Mouse (Mus musculus) retina, postnatal 7 days (tissue): ENCODE measurements around the gene Fgfr2.

Experiments used
- DNase-seq: peaks from one replicate; pipeline ENCODE4 v3.0.0-alpha.2; 2012; ENCODE audit warnings: low read depth, low spot score

Fgfr2 gene

DNA sequence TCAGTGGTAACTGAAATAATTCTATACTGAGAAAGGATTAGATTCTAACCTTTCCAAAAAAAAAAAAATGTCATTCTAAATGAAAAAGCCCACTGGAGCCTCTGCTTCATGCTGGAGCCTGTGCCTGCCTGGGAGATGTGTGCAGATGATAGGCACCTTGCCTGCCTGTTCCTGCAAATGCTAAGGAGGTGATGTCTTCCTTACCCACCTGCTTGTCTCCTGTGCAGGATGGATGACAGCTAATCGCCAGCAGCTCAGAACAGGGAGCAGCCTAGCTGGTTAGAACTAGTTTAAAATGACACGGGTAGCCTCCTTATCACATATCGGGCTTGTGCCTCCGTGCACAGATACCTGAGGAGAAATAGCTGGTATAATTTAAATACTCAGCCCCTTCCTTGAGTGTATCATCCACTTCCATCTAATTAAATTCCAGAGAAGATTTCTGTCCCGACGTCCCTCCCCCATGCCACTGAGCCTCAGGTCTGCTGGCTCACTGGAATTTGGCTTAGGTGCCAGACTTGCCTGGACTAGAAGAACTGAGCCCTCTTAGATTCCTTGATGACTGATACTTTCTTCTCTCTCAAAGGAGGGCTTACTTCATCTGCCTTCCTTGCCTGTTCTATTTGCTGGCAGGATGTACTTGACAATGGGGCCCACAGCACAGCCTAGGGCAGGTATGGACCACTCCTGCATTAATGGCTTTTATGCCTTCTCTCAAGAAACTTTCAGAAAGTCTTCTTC lies 2782.6 kb downstream of the Fgfr2 start:
- DNase-seq = no peak

DNA sequence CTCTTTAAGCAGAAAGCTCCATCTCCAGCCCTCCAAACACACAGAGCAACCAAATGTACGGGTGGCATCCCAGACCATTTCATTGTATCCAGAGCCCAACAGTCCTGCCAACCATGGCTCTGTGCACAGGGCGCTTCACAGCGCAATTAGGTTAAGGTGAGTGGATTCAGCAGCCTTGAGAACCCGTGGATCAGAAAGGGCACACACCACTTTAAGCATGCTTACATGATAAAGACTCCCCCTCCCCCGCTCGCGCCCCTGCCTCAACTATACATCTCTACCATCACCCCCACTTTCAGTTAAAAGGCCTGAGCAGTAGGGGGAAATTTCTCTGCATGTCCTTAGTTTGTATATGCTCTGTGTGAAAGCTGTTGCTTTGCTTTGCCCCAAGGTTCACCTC lies 2785.5 kb downstream of the Fgfr2 start:
- DNase-seq = no peak

DNA sequence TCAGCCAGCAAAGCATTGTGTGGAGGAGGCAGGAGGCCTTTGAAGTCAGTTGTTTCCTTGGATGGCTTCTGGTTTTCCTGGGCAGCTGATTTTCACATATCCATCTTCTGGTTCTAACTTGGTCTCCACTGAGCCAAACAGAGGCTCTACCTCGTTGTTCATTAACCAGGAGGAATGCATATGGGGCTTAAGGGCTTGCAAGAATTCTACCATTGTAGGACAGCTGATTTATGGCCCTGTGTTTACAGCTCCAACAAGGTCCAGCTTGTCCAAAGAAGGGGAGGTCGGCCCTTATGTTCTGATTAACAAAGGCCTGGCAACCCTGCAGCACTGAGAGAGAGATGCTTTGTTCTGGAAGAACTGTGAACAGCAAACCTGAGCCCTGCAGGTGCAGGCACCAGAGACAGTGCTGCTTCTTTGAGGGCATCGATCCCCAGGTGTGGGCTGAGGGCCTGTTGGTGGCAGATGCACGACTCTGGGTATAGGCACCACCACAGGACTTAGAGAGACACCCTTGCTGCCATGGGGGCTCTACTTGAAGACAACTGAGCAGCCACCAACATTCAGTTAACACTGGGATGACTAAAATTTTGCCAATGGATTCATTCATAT lies 2787.6 kb downstream of the Fgfr2 start:
- no peak for DNase-seq

DNA sequence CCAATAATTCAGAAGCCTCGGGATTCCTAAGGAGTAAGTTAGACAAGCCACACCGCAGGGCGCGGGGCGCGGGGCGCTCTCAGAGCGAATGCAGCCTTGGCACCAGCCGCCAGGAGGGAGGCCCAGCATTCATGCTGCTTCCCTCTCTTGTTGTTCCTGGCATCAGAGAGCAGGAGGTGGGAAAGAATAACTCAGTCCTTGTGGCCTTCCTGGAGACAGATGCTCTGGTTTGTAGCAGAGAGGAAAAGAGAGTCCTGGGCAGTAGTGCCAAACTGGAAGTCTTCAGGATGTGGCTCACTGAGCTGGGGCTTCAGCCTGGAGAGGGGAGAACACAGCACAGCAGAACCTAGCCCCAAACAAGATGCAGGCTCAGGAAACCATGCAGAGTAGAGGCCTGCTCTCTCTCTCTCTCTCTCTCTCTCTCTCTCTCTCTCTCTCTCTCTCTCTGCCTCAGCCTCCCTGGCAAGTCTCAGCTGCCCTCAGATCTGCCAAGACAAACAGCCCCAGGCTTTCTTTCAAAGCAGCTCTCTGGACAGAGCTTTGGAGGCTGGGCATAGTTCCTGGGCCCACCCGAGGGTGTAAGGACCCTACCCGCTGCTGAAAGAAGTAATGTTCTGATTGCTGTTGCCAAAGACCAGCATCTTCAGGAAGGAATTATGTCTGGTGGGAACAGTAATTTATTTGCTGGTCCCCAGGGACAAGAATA lies 2790.5 kb downstream of the Fgfr2 start:
- DNase-seq = no peak

DNA sequence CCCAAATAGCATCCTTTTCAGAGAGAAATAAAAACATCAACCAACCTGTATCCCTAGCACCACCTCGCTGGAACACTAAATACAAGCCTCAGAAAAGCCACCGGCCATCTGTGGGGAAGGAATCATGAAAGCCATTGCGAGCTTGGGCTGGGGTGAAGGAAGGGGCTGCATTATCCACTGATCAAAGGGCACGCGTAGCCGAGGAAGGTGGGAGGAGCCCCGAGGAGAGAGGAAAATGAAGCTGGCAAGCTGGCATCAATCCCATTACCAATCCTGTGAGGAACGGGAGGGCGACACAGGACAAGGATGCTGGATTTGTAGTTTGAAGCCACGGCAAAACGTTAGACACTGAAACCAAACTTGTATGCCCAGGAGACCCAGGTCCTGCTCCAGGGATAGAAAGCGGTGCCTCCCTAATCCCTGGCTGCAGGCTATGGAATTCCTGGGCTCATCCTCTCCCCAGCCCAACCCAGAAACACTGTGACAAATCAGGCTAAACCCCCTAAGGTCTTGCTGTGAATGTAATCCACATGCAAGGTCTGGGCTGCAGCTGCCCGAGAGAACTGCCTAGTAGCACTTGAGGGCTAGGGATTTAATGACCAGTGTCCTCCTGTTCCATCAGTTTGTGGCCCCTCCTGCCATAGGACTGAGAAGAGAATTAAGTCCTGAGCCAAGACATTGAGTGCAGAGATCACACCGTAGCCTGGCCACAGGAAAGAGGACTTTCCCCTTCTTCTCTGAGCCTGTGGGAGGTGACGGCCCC lies 2795.4 kb downstream of the Fgfr2 start:
- no peak for DNase-seq

DNA sequence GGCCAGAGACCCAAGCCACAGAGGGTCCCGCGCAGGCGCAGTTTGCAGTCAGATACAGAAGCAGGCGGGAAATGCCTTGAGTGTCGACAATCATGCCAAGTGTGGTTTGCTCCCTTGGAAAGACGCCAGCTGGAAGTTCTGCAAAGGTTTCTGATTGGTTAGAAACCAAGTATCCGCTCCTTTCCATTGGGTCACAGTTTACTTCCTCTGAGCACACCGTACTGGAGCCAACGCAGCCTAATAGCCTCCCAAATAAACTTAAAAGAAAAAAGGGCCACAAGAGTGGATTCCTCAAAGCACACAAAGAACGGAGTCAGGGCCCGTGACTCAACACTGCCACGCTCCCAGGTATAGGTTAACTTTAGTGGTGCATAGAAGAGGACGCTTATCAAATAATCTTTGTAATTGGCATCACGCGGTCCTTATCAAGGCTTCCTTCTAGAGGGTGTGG lies 2797.1 kb downstream of the Fgfr2 start:
- DNase-seq = no peak

DNA sequence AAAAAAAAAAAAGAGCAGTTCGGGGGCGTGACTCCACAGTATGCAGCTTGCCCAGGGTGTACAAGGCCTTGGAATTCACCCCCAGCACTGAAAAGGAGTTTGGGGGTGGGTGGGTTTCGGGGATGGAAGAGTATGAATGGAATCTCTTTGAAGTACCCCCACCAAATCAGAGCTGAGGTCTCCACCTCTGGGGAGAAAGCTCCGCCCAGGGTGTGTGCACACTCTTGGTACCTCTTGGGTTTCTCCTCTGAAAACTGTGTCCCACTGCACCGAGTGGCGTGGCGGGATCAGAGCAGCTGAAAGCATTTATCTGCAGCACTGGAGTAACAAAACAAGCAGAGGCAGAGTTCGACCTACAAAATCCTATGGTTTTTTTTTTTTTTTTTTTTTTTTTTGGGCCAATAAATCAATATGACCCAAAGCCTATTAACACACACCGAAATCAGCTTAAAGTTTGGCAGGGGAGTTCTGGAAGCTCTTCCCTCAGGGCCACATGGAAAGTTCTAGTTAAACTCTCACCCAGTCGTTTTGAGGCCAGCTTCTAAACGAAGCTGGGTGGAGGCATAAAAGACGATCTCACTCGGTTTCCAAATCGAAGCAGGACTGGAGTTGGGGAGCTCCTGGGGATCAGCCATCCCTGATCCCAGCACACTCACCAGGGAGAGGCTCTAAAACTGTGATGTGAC lies 2798.3 kb downstream of the Fgfr2 start:
- DNase-seq = no peak

DNA sequence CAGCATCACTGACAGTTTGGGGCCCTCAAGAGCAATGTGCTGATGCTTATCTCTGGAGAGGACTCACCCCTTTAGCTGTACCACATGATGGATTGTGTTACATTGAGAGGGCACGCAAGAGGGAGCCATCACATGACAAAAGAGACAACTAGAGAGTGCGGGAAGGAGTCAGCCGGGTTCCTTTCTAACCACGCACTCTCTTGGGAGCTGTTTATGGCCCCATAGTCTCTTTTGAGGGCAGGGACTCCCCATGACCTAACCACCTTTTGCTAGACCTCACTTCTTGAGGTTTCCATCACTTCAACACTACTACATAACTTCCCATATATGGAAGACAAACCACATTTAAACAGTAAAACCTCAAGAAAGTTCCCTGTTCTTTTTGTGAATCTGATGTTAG lies 2799.4 kb downstream of the Fgfr2 start:
- DNase-seq = no peak

DNA sequence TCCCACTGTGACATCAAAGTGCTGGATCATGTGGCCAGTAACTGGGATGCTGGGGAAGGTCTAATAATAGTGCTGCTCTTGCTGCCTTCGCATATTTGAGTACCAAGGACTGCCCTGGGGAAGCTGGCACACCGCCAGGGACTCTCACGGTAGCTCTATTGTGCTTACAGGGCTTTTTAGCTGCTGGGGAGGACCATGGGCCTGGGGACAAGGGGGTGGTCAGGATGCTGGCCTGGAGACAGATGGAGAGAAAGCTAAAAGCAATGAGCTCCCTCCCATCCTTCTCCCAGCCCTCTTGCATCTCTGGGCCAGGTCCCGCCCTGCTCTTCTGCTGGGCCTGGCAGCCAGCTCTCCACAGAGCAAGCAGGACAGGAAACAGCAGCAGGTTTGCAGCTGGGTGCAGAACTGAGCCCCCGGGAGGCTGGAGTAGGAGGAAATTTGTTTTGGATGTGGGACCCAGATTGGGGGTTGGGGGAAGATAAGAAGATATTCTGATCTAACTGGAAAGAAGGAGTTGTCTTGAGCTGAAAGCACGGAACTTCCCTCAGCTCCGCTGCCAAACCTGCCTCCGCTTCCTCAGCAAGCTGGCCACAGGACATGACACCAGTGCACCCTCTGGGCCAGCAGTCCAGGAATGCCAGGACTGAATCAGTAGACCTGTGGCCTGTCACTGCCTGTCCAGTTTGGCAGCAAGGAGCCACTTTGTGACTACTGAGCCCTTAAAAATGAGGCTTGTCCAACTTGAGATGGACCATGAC lies 2803.2 kb downstream of the Fgfr2 start:
- DNase-seq = peak; percentile 11

DNA sequence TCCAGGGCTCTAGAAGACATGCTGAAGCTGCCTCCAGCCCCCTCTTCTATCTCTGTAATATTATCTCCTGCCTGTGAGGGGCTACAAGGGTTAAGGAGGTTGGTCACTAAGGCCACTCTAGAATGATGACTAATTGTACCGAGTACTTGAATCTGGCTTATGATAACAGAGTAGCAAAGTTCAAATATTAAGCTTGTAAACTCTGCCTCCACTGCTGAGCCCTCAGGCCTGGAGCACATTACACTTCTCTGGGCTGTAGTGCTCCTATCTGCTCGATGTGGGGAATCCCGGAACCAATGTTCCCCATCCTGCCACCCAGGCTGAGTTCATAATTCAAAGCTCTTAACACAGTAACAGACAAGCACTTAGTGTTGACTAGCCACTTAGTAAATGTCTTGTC lies 2806.9 kb downstream of the Fgfr2 start:
- DNase-seq = no peak

DNA sequence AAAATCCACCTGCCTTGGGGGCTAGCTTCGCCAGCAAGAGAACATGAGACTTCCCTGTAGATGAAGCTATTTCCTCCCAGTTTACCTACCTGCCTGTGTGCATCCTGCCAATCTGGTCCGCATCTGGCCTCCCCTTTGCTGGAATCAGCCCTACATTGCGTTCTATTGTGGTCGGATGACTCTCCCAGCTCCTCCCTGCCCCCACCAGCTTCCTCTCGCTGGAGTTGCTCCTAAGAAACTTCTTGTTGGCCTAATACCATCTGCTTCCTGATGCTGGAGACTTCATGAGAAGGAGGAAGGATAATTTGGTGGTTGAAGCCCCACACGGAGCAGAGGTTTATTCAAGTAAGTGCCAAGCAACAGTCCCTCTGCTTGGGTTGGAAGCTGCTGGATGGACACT lies 2807.9 kb downstream of the Fgfr2 start:
- no peak for DNase-seq

DNA sequence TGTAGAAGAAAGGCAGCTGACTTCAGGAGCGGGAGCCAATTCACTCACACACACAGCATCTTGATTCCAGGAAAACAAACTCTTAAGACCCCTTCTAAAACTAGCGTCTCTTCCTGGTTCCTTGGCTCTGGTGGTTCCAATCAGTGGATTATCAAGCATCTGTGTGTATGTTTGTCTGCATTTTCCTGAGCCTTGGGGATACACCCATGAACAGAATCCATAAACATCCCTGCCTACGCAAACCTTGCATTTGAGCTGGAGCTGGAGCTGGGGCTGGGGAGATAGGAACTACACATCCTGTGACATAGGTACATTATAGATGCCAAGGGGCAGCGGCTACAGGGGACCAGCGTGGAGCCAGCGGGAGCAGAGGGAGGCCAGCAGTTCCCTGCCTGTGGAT lies 2808.5 kb downstream of the Fgfr2 start:
- DNase-seq = no peak

DNA sequence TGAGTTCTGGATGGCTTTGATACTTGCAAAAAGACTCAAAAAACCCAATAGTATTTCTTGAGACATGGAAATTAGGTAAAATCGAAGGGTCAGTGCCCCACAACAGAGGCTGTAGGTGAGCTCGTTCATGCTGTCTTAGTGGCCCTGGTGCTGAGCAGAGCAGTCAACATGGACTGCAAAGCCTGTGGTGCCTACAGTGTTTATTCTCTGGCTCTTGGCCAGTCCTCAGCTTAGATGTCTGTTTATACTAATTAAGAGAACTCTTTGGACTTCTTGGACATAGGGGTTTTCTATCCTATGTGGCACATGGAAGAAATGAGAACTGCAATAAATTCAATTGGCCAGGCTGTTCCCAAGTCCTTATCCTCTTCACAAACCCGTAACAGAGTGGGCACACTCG lies 2811.8 kb downstream of the Fgfr2 start:
- DNase-seq = no peak

DNA sequence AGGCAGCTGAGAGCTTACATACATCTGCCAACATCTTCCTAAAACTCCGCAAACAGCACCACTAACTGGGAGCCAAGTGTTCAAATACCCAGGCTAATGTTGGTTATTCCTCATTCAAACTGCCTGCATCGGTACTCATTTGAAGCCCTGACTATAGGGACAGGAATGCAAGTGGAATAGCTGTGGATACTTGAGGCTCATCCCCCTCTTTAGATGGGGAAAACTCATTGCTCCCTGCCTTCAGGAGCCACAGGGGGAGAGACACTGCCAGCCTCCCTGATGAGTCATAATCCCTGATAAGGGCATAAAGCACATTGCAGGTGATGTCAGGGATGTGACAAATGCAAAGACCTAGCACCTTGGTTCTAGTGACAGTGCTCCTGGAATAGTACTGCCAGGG lies 2814.0 kb downstream of the Fgfr2 start:
- DNase-seq = no peak

DNA sequence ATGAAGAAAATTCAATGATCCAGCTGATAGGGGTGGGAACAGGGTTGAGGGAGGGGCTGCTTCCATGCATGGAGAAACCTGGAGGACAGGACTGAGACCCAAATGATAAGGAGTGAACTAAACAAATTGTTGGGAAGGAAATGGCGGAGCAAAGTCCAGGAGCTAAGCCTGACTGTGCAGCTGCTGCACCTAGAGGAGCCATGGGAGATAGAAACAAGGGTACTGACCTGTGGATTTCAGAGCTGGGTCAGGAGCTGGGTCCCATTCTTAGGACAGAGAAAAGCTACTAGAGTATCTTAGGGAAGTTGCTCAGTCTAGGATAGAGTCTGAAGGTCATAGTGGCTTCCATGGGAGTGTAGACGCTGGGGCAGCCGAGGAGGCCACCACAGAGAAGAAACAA lies 2816.1 kb downstream of the Fgfr2 start:
- no peak for DNase-seq

DNA sequence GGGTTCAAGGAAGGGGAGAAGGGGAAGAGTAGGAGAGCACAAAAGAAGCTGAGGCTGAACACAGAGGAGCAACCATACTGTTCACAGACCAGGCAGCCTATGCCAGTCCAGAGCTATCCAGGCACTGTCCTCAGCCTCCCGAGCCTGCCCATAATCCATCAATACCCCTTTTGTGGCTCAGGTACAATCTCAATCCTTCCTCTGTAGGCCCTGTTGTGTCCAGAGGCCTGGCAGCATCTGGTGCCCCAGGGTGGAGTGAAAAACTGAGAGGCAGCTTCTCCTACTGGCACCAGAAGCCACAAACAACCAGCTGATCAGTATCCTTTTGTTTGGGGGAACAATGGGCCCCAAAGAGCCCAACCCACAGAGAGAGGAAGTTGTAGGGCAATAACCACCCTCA lies 2818.5 kb downstream of the Fgfr2 start:
- DNase-seq = no peak

DNA sequence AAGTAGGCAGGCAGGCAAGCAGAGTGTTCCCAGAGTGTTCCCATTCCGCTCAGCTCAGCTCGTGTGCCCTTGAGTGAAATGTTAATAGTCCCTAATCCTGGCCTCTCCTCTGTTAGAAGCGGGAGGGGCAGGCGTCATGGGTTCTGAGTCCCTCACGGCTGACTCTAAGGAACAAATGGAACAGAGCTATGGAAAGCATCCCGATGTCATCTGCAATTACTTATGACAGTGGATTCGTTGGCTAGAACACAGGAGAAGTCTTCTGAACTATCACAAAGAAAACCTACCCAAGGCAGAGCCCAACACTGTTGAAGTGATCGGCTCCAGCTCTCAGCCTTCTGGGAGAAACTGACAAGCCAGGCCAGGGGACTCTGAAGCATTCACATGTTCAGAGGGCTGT lies 2819.7 kb downstream of the Fgfr2 start:
- DNase-seq = no peak

DNA sequence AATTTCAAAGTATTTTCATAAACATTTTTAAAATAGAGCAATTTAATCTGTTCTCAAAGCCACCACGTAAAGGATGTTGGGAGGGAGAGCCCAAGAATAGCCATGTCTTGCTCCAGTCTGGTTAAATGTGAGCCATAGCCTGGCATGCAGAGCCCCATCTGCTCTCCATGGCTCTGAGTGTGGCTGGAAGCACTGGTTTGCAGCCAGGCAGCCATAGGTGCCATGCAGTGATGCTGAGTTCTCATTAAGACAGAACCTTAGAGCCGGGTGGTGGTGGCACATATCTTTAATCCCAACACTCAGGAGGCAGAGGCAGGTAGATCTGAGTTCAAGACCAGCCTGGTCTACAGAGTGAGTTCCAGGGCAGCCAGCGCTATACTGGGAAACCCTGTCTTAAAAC lies 2822.5 kb downstream of the Fgfr2 start:
- no peak for DNase-seq

DNA sequence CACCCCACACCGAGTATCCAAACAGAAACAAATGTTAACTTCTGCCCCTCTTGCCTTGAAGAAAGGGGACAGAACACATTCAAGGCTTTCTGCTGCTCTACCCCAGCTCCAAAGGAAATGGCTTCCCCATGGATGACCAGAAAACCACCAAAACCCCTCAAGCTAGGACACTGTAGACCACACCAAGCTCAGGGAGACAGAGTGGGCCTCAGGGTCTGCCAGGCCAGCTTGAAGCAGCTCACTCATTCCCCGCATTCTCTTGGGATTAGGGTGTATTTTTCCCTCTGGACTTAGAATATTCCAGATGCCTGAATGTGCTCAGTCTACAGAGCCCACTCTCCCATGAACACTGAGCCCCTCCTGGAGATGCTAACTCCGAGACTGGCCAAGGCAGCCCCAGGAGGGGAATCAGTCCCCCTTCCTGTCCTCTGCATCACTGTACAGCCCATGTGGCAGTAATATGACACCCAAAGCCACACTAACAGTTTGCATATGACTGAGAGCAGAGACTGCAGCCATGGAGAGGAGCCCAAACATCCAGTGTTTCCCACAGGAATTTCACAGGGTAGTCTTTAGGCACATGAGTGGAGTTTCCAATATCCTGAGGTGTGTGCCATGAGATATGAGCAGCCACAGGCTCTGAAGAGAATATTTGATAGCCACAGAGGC lies 2824.1 kb downstream of the Fgfr2 start:
- no peak for DNase-seq

DNA sequence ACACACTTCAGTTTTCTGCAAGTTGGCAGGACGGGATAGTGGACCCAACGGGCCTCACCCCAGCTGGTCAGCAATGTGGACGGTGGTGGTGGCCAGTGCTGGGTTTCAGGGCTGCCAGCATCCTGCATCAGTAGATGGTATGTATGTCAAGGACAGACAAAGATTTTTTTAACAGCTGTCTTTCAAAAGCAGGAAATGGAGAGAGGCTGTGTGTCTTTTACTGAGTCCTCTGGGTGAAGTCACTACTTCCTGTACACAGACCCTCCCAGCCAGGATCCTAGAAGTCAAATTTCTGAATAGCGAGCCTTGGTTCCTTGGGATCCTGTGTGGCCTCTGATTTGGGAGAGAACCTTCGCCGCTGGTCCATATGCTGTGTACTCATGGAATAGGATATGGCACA lies 2832.0 kb downstream of the Fgfr2 start:
- DNase-seq = no peak
